Mouse (Mus musculus) kidney, adult 8-10 months (tissue): Measurements from ENCODE around the gene Mog.
"Not testable (repeated sequence)": the region's sequence is repeated elsewhere in the genome, so short reads cannot be mapped to it uniquely, and the experiment has no call there.

Experiments
- DNase-seq, 2 experiments: peaks; one replicate each; pipeline ENCODE4 v3.0.0; 2022

Gene Mog

GRCm38 (mm10) chr17:36992336-36993104 is 30.7 kb downstream of the Mog start:
- no peak for DNase-seq

GRCm38 (mm10) chr17:36990630-36991029 is 32.6 kb downstream of the Mog start:
- DNase-seq = not testable (repeated sequence)

GRCm38 (mm10) chr17:36989437-36989836 is 33.8 kb downstream of the Mog start, which contains the start of gene H2-M5:
TSS of gene H2-M5 (minus strand) at chr17:36989537.
- DNase-seq = no peak

- DNase-seq = no peak
Observed at GRCm38 (mm10) chr17:36988475-36988874, 34.7 kb downstream of the Mog start.

GRCm38 (mm10) chr17:36982253-36983155 is 40.7 kb downstream of the Mog start:
- no peak for DNase-seq

- DNase-seq = no peak
Observed at GRCm38 (mm10) chr17:36981845-36982244, 41.4 kb downstream of the Mog start.

- DNase-seq = no peak
Observed at GRCm38 (mm10) chr17:36981221-36981813, 41.9 kb downstream of the Mog start, which contains the start of gene 2410137M14Rik. TSS of gene 2410137M14Rik (minus strand) at chr17:36981237.

- no peak for DNase-seq
Observed at GRCm38 (mm10) chr17:36973271-36973787, 49.9 kb downstream of the Mog start.

- no peak for DNase-seq
Observed at GRCm38 (mm10) chr17:36972791-36973190, 50.4 kb downstream of the Mog start.

- no peak for DNase-seq
Observed at GRCm38 (mm10) chr17:36971172-36971850, 51.9 kb downstream of the Mog start.

GRCm38 (mm10) chr17:36970316-36970890 is 52.8 kb downstream of the Mog start:
- DNase-seq = no peak

- no peak for DNase-seq
Observed at GRCm38 (mm10) chr17:36966875-36967274, 56.3 kb downstream of the Mog start.

- no peak for DNase-seq
Observed at GRCm38 (mm10) chr17:36961125-36961524, 62.1 kb downstream of the Mog start.
